Mouse (Mus musculus): Measurements from ENCODE around the gene Itpk1.

Itpk1 gene

DNA sequence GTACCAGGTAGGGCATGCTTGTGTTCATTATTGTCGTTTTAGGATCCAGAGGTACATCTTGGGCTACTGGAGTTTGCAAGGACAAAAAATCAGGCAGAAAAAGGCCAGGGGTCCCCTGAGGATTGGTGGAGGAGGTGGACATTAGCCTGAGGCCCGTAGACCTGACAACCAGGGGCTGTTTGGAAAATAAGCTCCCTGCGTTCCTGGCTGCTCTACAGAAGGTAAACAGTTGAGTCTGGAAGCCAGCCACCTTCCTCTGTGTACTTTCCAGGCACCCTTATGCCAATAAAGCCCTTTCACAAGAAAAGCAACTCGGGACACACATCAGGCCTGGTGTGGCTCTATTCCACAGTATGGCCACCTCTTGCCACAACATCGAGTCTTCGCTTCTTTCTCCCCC is 79.0 kb downstream of the Itpk1 start:
- no peak for DNase-seq (ENCODE audit: low read depth, low spot score)

DNA sequence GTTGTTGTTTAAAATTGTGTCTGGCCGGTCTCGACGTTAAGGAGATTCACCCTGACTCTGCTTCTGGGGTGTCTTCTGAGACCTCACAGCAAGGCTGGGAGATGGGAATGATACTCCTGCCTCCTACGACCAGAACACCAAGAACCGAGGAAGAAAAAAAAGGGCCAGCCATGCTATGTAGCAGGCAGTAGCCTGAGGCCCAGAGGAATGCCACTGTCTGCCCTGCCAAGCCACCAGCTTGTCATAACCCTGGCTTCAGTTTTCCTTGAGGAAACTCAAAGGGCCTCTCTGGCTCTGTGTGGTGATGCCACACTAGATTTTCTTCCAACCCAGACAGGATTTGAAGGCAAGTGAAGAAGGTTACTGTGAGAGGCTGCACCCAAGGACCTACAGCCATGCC is 79.6 kb downstream of the Itpk1 start:
- no peak for DNase-seq (ENCODE audit: low read depth, low spot score)

DNA sequence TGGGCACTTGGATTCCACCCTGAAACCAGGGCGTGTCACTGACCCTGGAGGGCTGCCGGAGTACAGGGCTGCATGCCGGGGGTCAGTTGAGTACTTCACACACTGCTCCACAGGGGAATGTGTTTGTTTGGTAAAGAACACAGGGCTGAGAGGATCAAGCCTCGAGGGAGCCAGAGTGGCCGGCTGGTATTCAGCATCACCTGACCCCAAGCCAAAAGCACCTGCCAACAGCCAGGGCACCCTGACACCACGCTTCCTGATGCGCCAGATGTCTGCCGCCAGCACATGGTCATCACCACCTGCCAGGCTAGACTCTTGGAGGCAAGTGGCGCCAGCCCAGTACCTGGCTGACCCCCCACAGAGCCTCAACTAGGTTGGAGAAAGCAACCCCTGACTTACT is 80.9 kb downstream of the Itpk1 start:
- no peak for DNase-seq (ENCODE audit: low read depth, low spot score)

DNA sequence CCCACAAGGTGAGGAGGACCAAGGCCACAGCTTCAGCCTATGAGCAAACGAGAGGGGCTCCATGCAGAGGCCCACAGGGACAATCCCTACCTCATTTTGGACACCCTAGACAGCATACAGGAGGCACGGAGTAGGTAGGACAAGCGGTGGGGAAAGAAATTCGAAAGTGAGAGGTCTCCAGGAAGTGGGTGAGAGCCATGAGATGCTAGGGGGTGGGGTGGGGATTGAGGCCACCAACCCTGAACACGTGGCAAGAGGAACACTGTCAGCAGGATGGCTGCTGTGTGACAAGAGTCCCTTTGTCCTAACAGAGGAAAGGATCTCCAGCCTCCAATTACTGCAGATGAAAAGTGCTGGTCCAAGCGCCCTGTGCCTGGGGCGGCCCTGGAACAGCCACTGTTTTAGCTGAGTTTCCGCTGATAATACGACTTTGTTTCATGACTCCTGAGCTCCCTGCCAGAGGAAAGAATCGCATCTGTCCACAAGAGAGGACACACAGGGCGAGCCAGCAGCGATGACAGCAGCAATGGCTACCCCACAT is 82.4 kb downstream of the Itpk1 start:
- no peak for DNase-seq (ENCODE audit: low read depth, low spot score)

DNA sequence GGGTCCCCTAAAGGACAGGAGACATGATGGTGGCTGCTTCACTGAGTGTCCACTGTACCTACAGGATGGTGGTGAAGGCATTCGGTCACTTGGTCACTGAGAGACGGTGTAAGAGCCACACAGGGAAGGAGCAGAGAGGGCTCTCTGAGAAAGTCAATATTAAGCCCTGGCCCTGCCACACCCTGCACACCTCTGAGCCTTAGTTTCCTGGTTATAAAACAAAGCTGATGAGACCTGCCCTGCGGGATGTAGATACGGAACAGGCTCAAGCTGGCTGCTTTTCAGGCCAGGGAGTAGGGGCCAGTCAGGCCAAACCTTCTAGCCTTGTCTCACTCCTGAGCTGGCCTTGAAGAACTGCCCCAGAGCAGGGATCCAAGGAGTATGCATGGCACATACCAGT is 82.9 kb downstream of the Itpk1 start:
- no peak for DNase-seq (ENCODE audit: low read depth, low spot score)

DNA sequence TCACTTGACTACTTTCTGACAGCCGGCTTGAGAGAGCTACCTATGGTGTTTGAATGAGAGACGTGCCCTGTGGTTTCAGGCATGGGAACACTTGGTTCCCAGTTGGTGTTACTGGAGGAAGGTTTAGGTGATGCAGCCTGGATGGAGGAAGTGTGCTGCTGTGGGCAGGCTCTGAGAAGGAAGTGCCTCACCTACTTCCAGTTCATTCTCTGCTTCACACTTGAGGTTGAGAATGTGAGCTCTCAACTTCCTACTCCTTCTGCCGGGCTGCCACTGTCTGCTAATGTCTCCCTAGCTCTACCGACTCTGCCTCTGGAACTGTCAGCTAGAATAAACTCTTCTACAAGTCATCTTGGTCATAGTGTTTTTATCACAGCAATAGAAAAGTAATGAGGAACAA is 83.5 kb downstream of the Itpk1 start:
- no peak for DNase-seq (ENCODE audit: low read depth, low spot score)

DNA sequence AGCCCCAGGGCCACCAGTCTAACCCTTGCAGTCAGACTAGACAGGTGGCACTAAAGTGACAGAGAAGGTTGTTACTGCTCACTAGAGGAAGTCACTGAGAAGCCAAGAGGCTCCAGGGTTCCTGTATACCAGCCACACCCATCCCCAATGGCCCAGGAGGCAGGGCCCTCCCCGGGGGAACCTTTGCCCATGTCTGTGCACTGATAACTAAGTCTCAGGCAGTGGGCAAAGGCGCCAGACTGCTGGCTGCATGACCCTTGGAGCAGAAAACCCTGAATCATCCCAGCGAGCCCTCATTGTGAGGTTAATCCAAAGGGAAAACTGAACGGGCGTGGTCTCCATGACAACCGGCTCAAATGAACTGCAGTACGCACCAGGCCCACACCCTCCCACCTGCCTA is 84.8 kb downstream of the Itpk1 start:
- peak; percentile 70 for DNase-seq (ENCODE audit: low read depth, low spot score)

DNA sequence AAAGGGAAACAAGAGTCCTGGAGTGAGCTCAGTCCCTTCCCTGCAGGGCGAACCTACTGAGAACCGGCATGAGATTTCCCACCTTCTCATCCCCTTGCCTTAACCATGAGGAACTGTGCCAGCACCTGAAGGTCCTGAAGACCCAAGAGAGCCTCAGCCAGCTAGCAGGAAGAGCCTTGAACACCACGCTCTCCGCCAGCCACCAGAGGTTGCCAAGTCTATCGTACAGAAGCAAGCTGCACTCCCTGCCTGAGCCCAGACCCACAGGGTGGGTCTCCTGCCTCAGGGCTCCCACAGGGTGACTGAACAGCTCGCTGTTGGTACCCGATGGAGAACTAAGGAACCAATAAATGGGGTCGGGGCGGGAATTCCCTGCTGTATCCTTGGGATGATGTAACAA is 86.6 kb downstream of the Itpk1 start:
- no peak for DNase-seq (ENCODE audit: low read depth, low spot score)

DNA sequence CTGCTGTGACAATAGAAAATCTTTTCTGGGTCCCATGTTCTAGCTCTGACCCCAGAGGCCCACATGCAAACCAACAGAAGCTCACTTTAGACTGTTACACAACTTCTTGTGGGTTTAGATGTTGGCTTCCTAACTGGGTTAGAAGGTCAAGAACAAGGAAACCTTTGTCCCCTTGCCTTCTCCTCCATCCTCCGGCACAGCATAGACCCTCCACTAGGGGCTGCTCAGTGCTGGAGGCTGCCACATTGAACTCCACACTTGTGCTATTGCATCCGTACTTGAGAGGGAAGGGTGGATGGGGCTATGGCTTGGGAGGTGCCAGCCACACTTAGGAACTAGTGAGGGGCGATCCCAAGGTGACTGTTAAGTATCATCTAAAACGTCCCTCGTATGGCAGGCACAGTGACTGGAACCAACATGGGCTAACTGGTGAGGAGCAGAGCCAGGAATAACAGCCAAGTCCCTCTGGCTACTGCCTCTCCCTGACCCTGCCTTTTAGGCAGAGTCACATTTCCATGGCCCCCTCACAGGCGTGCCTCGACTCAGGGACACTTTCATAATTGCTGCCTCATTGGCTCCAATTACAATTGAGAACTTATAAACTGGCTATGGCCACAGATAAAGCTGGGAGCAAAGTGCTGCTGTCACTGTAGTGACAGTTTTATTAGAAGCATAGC is 87.7 kb downstream of the Itpk1 start:
- peak; percentile 35 for DNase-seq (ENCODE audit: low read depth, low spot score)

DNA sequence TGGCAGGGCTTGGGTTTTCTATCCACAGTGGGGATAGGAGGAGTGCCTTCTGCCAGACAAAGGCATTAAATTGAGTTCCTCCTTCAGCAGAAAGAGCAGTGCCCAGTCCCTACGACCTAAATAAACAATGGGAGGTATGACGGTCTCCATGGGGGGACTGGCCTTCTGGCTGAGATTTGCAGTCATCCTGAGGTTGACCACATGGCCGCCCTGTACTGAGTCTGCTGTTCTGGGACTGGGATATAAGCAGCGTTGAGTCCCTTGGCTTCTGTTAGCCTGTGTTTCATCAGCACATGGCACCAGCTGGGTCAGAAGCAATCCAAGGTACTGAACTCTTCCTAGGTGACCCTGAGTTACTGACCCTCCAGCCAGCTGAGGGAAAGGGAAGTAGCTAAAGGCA is 88.5 kb downstream of the Itpk1 start:
- DNase-seq (ENCODE audit: low read depth, low spot score) = no peak

DNA sequence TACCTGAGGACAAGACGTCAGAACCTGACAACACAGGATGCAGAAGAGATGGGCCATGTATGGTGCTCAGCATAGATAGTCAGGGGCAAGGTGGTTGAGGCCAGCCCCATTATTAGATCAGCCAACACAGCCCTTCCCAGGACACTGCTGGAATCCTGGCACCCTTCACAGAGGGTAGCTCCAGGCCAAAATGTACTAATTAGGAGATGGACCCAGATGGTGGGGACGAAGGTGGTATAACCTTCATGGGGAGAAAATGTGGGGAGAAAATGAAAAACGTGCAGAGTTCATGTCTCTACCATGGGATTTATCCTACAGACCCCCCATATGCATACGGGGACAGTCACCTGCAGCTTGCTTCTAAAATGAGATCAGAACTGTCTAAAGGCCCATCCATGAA is 91.3 kb downstream of the Itpk1 start:
- no peak for DNase-seq (ENCODE audit: low read depth, low spot score)

DNA sequence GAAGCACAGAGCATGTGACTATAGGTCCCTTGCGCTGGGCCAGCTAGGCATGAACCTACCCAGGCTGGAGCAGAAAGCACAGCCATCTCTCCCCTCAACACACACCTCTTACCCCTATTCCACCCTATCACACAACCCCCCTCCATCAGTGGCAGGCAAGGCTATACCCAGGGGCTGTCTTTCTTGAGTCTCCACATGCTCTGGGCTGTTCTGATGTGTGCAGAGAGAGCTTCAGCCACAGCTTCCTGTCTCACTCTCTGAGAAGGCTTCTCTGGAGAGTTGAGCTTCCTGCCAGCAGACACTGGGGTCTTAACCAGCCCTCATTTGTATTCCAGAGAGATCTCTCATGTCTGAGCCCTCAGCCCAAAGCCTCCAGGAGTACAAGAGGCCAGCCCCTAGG is 92.3 kb downstream of the Itpk1 start:
- DNase-seq (ENCODE audit: low read depth, low spot score) = no peak

DNA sequence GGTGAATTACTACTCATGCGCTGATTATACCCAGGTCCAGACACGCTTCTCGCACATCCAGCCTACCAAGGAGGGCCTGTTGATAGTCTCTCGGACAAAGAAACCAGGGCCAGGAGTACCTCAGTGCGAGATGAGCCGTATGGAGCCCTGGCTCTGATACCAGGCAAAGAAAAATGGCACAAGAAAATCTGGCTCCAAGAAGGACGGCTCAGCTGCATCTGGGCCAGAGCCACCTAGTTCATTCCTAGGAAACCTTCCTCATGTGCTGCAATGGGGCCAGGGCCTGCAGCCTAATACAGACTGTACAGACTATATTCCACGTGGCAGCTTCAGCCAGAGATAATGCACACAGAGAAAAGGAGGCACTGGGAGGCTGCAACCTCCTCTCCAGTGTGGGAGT is 93.8 kb downstream of the Itpk1 start:
- DNase-seq (ENCODE audit: low read depth, low spot score) = no peak

DNA sequence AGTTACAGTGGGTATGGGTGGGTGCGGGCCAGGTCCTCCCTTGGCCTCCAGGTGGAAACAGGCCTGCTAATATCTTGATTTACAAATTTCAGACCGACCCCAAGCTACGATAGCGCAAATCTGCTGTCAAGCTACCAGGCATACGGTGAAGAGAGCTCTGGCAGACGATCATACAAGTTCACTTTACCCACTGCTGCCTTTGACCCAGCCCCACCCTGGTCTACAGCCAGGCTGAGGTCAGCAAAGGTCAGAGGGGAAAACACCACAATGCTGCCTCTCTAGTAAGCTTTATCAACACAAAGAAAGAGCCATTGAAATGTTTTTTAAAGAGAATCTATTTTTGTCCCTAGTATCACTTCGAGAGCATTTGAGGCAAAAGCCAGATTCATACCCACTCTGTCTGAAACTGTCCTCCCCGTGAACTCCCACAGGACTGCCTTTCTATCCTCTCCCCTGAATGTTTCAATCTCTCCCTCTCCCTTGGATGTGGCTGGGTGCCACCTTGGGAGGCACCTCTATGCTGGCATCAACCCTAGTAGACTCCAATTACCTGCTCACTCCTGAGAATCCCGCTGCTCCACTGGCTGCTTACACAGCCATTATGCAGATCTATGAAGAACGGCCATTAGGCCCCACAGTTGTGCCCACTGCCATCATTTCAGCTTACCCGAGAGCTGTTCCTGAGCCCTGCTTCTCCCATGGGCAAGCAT is 96.8 kb downstream of the Itpk1 start:
- no peak for DNase-seq (ENCODE audit: low read depth, low spot score)

DNA sequence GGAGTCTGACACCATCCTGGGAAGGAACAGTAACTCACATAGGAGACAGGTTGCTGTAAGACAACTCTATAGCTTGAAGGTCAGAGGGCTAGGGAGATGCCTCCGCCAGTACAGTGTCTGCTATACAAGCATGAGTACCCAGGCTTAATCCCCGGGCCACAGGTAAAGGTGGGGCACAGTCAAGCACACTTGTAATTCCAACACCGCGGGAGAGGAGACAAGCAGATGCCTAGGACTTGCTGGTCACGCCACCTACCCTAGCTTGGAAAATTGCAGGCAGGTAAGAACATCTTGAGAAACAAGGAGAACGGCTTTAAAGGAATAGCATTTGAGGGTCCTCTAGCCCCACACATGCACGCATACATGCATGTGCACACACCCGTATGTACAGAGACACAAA is 97.7 kb downstream of the Itpk1 start:
- DNase-seq (ENCODE audit: low read depth, low spot score) = peak; percentile 40

DNA sequence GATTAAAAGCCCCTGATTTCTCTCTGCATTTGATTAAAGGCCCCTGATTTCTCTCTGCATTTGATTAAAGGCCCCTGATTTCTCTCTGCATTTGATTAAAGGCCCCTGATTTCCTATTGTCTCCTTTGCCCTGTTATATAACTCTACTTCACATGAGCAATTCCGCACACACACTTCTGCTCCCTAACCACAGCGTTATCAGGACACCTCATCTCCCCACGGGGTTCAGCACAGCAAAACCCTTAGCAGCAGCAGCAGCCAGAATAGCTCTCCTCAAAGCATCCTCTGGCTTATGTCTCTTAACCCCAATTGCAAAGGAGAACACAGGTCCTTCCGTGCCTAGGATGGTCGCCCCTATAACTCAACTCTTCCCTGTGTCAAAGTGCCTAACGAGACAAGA is 99.1 kb downstream of the Itpk1 start:
- no peak for DNase-seq (ENCODE audit: low read depth, low spot score)

DNA sequence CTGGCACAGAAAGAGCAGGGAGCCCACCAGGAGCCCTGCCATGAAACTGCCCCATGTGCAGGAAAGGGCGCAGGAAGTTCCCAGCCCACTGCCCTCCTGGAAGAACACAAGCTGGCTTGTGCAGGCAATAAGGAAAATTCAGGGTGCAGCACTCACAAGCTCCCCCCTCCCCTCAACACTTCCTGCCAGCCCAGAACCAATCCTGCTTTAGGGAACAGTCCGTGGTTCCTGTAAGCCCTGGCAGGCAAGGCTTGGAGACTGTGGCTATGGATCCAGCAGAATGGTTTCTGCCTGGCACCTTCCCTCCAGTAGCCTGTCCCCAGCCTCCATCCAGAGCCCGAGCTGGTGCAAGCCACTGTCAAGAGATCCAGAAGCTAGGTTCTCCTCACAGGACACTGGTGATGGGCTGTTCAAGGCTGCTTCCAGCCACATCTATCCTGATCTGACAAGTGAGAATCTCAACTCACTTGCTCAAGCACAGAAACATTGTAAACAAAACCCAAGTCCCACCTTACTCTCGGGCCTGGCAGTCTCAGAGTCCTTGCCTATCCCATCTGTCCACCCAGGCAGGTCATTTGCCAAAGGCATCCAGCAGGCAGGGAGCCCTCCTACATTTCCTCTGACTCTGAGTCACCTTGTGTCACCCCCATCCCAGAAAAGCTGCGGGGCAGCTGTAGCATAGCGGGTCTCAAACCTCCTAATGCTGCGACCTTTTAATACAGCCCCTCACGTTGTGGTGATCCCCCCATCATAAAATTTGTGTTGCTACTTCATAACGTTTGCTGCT is 102.3 kb downstream of the Itpk1 start:
- DNase-seq (ENCODE audit: low read depth, low spot score) = no peak

DNA sequence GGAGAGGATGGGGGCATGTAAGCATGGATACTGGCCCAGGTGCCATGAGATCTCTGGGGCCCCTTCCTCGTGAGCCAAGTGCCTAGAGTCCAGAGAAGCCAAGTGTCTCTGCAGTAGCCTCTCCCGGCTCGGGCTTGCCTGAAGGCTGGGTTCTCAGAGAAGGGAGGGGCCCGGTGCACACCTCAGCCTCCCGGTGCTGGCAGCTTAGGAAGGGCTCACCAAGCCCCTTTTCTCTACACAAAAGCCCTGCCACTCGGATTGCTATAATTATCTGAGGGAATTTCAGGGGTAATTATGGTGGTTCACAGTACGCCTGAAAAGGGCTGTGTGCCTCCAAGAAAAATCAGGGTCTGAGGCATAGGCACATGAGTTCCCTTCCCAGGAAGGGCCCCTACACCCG is 102.9 kb downstream of the Itpk1 start:
- no peak for DNase-seq (ENCODE audit: low read depth, low spot score)

DNA sequence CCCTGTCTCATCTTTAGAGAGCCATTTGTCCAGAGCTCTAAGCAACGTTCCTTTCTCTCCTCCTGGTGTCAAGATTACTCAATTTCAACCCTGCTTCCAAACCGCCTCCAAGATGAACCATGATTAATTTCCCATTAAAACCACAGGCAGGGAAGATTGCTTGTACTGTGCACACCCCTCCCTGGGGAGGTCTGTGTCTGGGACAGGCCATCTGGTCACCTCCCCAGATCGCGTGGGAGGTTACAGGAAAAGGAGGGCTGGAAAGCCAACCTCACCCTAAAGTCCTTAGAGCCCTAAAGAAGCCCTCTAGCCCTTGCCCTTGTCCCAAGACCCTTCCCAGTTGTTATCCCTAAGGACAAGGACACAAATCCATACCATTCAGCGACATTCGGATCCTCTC is 104.4 kb downstream of the Itpk1 start:
- DNase-seq (ENCODE audit: low read depth, low spot score) = no peak

DNA sequence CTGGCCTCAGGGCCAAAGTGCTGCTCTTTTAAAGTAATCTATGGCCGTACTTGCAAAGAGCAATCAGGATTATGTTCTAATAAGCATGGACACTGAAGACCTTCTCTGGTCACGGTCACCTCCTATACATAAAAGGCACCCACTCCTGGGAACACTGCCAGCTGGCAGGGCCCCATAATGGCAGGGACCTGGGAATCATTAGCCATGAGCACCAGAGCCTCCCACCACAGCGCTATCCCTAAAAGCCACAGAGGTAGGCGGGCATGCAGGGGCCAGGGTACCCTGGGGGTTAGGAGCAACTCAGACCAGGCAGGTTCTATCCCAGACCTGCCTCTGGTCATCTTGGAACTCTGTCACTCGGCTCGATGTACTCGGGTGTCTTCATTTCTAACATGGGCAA is 104.9 kb downstream of the Itpk1 start:
- DNase-seq (ENCODE audit: low read depth, low spot score) = no peak

DNA sequence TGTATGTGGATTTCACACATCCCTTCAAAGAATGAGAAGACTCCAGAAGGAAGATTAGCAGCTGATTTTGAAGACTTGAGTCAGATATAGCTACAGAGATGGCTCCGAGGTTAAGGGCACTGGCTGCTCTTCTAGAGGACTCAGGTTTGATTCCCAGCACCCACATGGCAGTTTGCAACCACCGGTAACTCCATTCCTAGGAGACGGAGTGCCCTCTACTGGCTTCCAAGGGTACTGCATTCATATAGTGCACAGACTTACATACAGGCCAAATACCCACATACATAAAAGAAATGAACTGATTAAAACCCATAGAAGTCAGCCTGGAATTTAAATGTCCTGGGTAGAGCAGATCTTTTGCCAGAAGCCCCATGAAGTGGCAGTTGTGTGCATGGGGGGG is 106.2 kb downstream of the Itpk1 start:
- peak; percentile 67 for DNase-seq (ENCODE audit: low read depth, low spot score)

DNA sequence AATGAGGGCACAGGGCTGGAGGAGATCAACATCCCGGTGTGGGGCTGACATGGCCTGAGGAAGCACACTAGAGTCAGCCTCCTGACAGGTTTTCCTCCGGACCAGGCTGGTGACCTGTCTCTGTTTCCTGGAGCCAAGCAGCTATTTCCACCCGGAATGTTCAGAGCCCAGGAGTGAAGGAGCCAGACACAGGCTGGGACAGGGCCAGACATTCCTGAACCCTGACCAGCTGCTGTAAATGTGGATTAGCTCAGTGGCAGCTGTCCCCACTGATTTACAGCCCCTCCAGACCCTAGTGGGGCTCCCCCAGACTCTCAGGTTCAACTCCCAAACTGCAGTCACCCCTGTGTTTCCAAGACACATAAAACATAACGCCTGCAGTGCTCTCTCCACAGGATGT is 107.3 kb downstream of the Itpk1 start:
- no peak for DNase-seq (ENCODE audit: low read depth, low spot score)

DNA sequence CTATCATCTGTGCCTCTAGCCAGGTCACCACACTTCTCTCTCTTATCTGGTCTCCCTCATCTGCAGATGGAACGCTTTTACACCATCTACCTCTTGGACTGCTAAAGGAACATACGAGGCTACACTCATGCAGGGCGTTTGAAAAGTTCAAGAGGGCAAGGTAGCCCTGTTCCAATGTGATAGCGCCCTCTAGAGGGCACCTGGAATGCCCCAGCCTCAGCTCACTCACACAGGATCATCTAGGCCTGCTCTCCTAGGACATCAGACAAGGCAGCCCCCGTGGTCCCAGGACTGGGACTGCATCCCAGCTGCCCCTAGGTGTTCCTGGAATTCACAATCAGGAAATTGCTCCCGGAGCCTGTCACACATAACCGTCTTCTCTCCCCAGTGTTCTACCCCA is 108.3 kb downstream of the Itpk1 start:
- DNase-seq (ENCODE audit: low read depth, low spot score) = peak; percentile 71

All from R1 (cell line).